Mouse (Mus musculus) embryonic facial prominence, embryonic 11.5 days (tissue): ENCODE data around the gene Patj. TPM values are rescaled to one million over a fixed set of nuclear protein-coding genes. Genes with fewer than 3 reads are reported as not detected.

Experiments used
- ATAC-seq: fragments of 200-750 bp; cut with Nextera tagmentation; replicated peaks from 2 replicates; pipeline ENCODE4 v1.8.0; 2017; ENCODE audit warnings: low read depth; ENCODE audit not compliant: insufficient number of reproducible peaks, low FRiP score, low TSS enrichment
- DNase-seq: peaks from one replicate; pipeline ENCODE4 v3.0.0-alpha.2; 2015; ENCODE audit warnings: low spot score
- H3K27ac ChIP-seq: fragments of 300-500 bp; sonication (generic); replicated peaks from 2 replicates; pipeline ENCODE4 v1.5.1; 2014; ENCODE audit warnings: mild to moderate bottlenecking, low read depth, low read length, control low read depth
- H3K27me3 ChIP-seq: fragments of 300-500 bp; sonication (generic); 2 replicates; pipeline ENCODE4 v1.6.1; 2014; ENCODE audit warnings: mild to moderate bottlenecking, low read length, moderate library complexity, mixed read lengths; ENCODE audit not compliant: control insufficient read depth, insufficient read depth
- H3K36me3 ChIP-seq: fragments of 300-500 bp; sonication (generic); replicated peaks from 2 replicates; pipeline ENCODE4 v1.6.1; 2014; ENCODE audit warnings: low read depth, mild to moderate bottlenecking, low read length, moderate library complexity, mixed read lengths; ENCODE audit not compliant: control insufficient read depth, insufficient read depth
- H3K4me1 ChIP-seq: fragments of 300-500 bp; sonication (generic); 2 replicates; pipeline ENCODE4 v1.6.1; 2014; ENCODE audit warnings: low read length, mixed read lengths; ENCODE audit not compliant: control insufficient read depth, insufficient read depth
- H3K4me2 ChIP-seq: fragments of 300-500 bp; sonication (generic); 2 replicates; pipeline ENCODE4 v1.6.1; 2014; ENCODE audit warnings: low read depth, mild to moderate bottlenecking, control low read depth, low read length, moderate library complexity
- H3K4me3 ChIP-seq: fragments of 300-500 bp; sonication (generic); 2 replicates; pipeline ENCODE4 v1.5.1; 2014; ENCODE audit warnings: low read depth, low read length, control low read depth
- H3K9ac ChIP-seq: fragments of 300-500 bp; sonication (generic); replicated peaks from 2 replicates; pipeline ENCODE4 v1.6.1; 2014; ENCODE audit warnings: mild to moderate bottlenecking, control low read depth, low read length
- H3K9me3 ChIP-seq: fragments of 300-500 bp; sonication (generic); replicated peaks from 2 replicates; pipeline ENCODE4 v1.6.1; 2016; ENCODE audit warnings: mild to moderate bottlenecking, low read length, inconsistent platforms, mixed read lengths; ENCODE audit not compliant: control insufficient read depth
- WGBS: fragments of 180-500 bp; shearing (Covaris S2); extraction: QIAGEN DNeasy Blood & Tissue Kit; methylation state at CpG from one replicate; pipeline ENCODE4 v1.1.7; 2014; 5-methylcytosine and 5-hydroxymethylcytosine counted together
- polyA plus RNA-seq: library from polyadenylated mRNA; unstranded; fragments of >200 nt; fragmentation: Nextera tagmentation; extraction: Ambion mirVana; gene quantifications from 2 replicates; pipeline ENCODE4 v1.2.1, GENCODE M21; 2014

Gene Patj
- polyA plus RNA-seq, 1 experiment from 2014 or later, result 13.2 TPM

DNA sequence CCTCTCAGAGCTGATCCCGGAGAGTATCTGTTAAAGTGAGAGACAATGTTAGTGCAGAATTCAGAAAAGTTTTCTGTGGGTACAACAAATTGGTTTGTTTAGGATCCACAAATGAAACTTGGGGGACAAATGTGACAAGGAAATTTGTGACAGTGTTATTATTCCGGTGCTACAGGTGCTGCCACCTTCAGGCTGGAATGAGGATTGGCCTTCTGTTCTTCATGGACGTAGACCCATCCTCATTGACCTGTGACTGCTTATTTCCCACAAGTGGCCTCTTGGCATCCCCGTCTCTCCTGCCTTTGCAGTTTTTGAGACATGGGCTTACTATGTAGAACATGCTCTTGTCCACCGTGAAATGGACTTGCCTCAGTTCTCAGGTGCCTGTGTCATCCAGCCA, 104.6 kb downstream of the Patj start:
- no peaks in the 10 kb centered on the region for H3K36me3 ChIP-seq
- DNase-seq, result no peak
- ATAC-seq, result no peak
- 62% methylated on average over 5 of the region's 5 CpGs for WGBS
- H3K4me2 ChIP-seq, result no peak overlapping the region
- H3K27me3 ChIP-seq, result no peaks in the 10 kb centered on the region
- H3K4me1 ChIP-seq, result no peaks in the 10 kb centered on the region
- H3K4me3 ChIP-seq, result no peak overlapping the region
- H3K9ac ChIP-seq, result no peak overlapping the region
- no peak overlapping the region for H3K27ac ChIP-seq
- H3K9me3 ChIP-seq, result no peaks in the 10 kb centered on the region

DNA sequence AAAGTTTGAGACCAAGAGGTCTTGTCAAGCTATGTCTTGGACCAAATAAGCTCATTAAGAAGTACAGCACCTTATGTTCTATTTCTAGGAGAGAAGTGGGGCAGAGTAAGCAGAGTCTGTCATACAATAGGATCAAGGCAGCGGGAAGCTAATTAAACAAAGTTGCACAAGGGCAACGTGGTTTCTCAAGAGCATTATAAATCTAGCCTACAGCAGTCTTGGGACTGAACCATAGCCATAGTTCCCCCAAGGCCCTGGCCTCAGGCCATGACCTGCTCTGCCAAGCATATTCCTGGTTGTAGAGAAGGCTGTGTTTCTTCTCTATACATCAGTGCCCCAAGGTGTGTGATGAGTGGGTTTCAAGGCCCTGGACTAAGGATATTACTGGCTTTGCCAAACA, 105.3 kb downstream of the Patj start:
- no peak for DNase-seq

DNA sequence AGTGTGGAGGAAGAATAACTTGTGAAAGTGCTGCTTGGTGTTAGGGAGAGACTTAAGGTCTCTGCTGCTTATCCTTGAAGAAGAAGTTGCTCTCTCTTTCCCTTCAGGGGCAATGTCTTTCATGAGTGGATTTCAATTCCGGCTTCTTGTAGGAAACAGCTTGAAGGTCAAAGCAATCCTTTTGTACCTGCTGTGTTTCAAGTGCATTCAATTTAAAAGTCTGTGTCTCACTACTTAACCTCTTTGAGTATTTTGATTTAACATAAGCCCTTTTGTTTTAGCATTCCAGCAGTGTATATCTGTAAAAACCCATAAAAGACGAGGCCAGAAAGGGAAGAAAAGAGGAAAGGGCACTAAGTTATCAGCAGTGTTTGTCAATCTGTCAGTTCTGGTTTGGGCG, 109.2 kb downstream of the Patj start:
- WGBS, result 75% methylated on average over 3 of the region's 3 CpGs
- ATAC-seq, result no peak
- H3K36me3 ChIP-seq, result no peaks in the 10 kb centered on the region

More for the DNA sequence above, 105.3 kb downstream of the Patj start:
- 83% methylated on average over 2 of the region's 2 CpGs for WGBS
- Histone ChIP-seq H3K36me3 (no peaks in the 10 kb centered on the region), H3K27ac (no peak overlapping the region), H3K4me1 (no peaks in the 10 kb centered on the region), H3K4me2 (no peak overlapping the region), H3K27me3 (no peaks in the 10 kb centered on the region), H3K9ac (no peak overlapping the region), H3K9me3 (no peaks in the 10 kb centered on the region), H3K4me3 (no peak overlapping the region)
- no peak for ATAC-seq

DNA sequence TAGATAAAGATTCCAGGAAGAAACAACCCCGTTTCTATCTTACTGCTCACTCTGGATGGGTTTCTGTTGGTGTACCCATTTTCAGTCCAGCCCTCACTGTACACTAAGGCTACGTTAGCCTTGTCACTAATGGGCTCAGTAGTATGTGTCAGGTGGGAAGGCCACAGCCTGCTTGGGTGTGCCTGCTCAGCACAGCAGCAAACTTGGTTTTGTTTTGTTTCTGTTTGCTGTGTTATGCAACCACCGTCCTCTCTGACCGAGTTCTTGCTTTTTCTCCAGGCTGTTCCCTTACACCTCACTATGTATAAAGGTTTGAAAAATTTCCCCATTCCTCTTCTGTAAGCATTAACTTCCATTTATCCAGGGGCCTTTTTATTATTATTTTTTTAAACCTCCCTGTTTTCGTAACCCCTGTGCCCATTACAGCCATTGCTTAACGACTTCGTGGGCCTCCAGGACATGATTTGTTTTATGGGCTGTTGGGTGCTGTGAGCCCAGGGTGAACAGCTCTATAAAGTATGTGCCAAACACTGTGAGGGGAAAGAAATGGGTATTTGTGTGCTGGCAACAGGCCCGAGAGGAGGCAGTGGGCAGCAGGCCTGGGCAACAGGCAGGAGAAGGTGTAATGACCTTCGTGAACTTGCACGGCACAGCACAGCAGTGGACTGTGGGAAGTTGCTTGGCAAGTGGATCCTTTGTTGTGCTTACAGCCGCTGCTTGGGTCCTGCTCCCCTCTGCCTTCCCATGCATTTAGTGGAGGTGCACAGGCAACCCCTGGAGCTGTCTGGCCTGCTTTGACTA, 113.1 kb downstream of the Patj start:
- DNase-seq (no peak), ATAC-seq (no peak)
- Histone ChIP-seq H3K9ac (no peak overlapping the region), H3K4me3 (no peak overlapping the region), H3K36me3 (no peaks in the 10 kb centered on the region), H3K4me1 (no peaks in the 10 kb centered on the region), H3K27ac (no peak overlapping the region), H3K27me3 (no peaks in the 10 kb centered on the region), H3K9me3 (no peaks in the 10 kb centered on the region), H3K4me2 (no peak overlapping the region)
- WGBS, result 86% methylated on average over 11 of the region's 11 CpGs

More for the DNA sequence above, 109.2 kb downstream of the Patj start:
- no peaks in the 10 kb centered on the region for H3K9me3 ChIP-seq
- no peak overlapping the region for H3K4me3 ChIP-seq
- no peak overlapping the region for H3K9ac ChIP-seq
- no peak overlapping the region for H3K4me2 ChIP-seq
- no peak overlapping the region for H3K27ac ChIP-seq
- no peak for DNase-seq
- no peaks in the 10 kb centered on the region for H3K4me1 ChIP-seq
- H3K27me3 ChIP-seq, result no peaks in the 10 kb centered on the region

DNA sequence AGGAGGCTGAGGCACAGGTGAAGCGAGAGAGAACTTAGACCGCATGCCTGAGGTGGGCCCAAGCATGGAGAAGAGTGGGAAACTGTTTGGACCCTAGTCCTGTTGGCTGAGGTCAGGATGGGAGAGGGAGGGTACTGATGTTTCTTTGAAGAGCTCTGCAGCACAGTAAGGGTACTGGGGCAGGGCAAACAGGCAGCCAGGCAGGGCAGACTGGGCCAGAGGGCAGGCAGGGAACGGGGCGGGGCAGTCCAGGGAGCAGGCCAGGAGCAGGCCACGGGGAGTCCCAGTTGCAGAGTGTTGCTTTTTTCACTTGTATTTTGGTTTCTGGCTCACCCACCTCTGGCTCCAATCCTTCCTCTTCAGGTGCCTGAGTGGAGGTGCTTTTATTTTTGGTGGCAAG, 114.4 kb downstream of the Patj start:
- H3K9ac ChIP-seq, result no peak overlapping the region
- no peaks in the 10 kb centered on the region for H3K27me3 ChIP-seq
- H3K9me3 ChIP-seq, result no peaks in the 10 kb centered on the region
- H3K4me1 ChIP-seq, result no peaks in the 10 kb centered on the region
- H3K36me3 ChIP-seq, result no peaks in the 10 kb centered on the region
- DNase-seq, result no peak
- no peak overlapping the region for H3K4me2 ChIP-seq
- ATAC-seq, result no peak
- H3K4me3 ChIP-seq, result no peak overlapping the region
- 73% methylated on average over 5 of the region's 5 CpGs for WGBS
- no peak overlapping the region for H3K27ac ChIP-seq

DNA sequence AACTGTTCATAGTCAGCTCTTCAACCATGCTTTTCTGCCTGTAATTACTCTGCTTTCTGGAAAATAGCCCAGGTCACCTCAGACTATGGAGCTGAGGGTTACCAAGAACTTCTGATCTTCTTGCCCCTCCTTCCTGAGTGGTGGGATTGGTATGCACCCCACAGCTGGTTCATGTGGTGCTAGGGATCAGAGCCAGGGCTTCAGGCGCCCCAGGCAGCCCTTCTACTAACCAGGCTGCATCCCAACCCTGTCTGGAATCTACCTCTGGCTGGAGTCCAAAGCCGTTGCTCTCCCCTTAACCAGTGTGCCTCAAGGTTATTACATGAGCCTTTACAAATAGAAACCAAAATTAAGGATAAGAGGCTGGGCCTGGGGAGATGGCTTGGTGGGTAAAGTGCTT, 115.7 kb downstream of the Patj start:
- Histone ChIP-seq H3K4me3 (no peak overlapping the region), H3K36me3 (no peaks in the 10 kb centered on the region), H3K27me3 (no peaks in the 10 kb centered on the region), H3K9me3 (no peaks in the 10 kb centered on the region), H3K4me2 (no peak overlapping the region), H3K4me1 (no peaks in the 10 kb centered on the region), H3K27ac (no peak overlapping the region), H3K9ac (no peak overlapping the region)
- ATAC-seq (0 out of 2 replicates have a peak, but pooled peaks have one; percentile 56), DNase-seq (no peak)
- WGBS, result 85% methylated on average over 2 of the region's 2 CpGs

DNA sequence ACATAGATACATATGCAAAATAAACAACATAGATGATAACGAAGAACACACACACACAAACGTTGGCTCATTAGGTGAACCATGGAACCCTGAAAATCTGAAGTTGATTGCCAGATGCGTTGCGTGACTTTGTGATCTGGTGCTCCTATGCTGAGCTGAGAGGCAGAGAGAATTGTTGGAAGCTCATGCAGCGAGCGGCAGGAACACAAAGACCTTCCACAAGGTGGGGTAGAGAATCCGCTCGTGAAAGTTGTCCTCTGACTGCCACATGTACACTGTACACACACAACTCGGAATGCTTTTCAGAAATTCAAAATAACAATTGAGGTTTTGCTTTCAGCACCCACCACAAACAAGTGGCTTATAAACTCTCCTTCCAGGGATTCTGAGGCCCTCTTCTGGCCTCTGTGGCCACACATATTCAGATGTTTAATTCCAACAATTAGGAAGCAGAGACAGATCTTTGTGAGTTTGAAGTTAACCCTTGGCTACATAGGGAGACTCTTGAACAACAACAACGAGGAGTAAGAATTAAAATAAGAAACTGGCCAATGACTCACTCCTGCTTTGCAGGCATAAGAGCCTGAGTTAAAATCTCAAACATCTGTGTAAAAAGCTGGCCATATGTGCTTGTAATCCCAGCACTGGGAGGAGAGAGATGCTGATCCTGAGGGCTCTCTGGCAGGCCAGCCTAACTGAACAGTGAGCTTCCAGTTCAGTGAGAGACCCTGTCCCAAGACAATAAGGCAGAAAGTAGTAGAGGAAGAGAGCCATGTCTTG, 116.6 kb downstream of the Patj start:
- H3K9ac ChIP-seq, result no peak overlapping the region
- no peaks in the 10 kb centered on the region for H3K4me1 ChIP-seq
- DNase-seq (peak; percentile 22), ATAC-seq (no peak)
- H3K27ac ChIP-seq, result no peak overlapping the region
- WGBS, result 87% methylated on average over 10 of the region's 10 CpGs
- no peaks in the 10 kb centered on the region for H3K27me3 ChIP-seq
- H3K9me3 ChIP-seq, result no peaks in the 10 kb centered on the region
- no peak overlapping the region for H3K4me3 ChIP-seq
- H3K36me3 ChIP-seq, result no peaks in the 10 kb centered on the region
- no peak overlapping the region for H3K4me2 ChIP-seq

DNA sequence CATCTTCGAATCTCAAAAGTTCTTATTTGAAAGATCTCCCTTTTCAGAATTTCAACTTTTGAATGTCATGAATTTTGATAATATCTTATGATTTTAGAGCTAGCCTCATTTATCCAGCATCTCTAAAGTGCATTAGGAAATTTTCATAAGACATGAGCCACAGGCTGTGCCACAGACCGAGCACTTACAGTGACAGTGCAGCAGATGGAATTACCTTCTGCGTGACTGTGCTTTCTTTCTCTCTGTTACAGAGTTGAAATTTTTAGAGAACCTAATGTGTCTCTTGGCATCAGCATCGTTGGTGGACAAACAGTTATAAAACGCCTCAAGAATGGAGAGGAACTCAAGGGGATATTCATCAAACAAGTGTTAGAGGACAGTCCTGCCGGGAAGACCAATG, 124.9 kb downstream of the Patj start:
- Histone ChIP-seq H3K27me3 (no peaks in the 10 kb centered on the region), H3K4me1 (no peaks in the 10 kb centered on the region), H3K27ac (no peak overlapping the region), H3K4me3 (no peak overlapping the region), H3K4me2 (no peak overlapping the region), H3K36me3 (no peaks in the 10 kb centered on the region), H3K9me3 (no peaks in the 10 kb centered on the region), H3K9ac (no peak overlapping the region)
- DNase-seq, result no peak
- WGBS, result 88% methylated on average over 6 of the region's 6 CpGs
- ATAC-seq, result no peak
